Mouse (Mus musculus): ENCODE results near the gene Pbx4. TPM values are rescaled to one million over a fixed set of nuclear protein-coding genes. Genes with fewer than 3 reads are reported as not detected.

Gene Pbx4
- polyA plus RNA-seq, 1 experiment: 1.7 TPM

DNA sequence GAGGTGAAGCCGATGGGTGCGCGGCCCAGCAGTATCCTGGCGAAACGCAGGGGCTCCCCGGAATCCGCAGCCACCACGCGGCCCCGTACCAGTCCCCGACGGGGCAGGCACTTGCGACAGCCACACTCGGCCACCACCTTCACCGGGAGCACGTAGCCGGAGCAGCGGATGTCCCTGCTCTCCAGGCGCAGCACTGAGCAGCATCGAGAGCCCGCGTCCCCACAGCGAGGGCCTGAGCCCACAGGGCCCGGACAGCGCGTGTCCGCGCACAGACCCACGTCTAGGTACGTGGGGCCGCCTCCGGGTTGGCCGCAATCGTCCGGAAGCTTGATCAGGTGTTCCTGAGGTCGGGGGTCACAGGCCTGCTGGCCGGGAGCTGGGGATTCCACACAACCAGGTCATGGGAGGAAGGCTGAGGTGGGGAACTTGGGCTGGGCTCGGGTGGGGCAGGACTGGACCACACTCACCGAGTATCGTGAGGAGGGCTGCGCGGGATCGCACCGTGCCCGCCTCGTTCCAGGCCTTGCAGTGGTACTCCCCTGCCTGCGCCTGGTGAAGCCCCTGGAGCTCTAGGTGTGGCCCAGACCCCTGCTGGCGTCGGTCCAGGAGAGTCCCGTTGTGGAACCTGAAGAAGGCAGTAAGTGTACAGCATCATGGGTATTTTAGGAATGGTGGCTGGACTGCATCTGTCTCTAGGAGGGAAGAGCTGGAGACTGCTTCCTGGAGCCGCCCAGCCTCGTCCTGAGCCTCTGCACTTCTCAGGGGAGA, 50.7 kb downstream of the Pbx4 start:
- H3K27me3 ChIP-seq (ENCODE audit: control insufficient read depth, insufficient read depth, insufficient read length): peaks cover 4% of the 10 kb centered on the region
- no peak overlapping the region for H3K4me3 ChIP-seq
- TF ChIP-seq POLR2A (IDR thresholded peaks at IDR 0.05; ENCODE audit: insufficient read length, low read depth) (no peak), MAX (IDR thresholded peaks at IDR 0.05; ENCODE audit: low read depth) (no peak), MYOG (IDR thresholded peaks at IDR 0.05; ENCODE audit: control insufficient read depth in 1 of 3, insufficient read depth in 1 of 3, insufficient read length in 2 of 3, low read depth in 2 of 3) (no peak), E2F4 (IDR thresholded peaks at IDR 0.05; ENCODE audit: insufficient read depth) (no peak), TCF3 (IDR thresholded peaks at IDR 0.05; ENCODE audit: insufficient read length, low read depth) (no peak), TCF12 (IDR thresholded peaks at IDR 0.05; ENCODE audit: insufficient read depth, poor library complexity, severe bottlenecking) (no peak), USF1 (IDR thresholded peaks at IDR 0.05; ENCODE audit: low read depth) (no peak), POLR2AphosphoS2 (IDR thresholded peaks at IDR 0.05; ENCODE audit: insufficient read length, low read depth) (no peak), CEBPB (IDR thresholded peaks at IDR 0.05; ENCODE audit: insufficient read depth, poor library complexity, severe bottlenecking) (no peak), MYOD1 (IDR thresholded peaks at IDR 0.05; ENCODE audit: control insufficient read depth in 1 of 3, insufficient read length in 2 of 3, low read depth in 2 of 3) (no peak), REST (IDR thresholded peaks at IDR 0.05; ENCODE audit: insufficient read depth, insufficient read length) (no peak), SRF (IDR thresholded peaks at IDR 0.05; ENCODE audit: control insufficient read depth, insufficient read length, low read depth) (no peak)
- no peak overlapping the region for H3K4me2 ChIP-seq (ENCODE audit: low read depth)
- H3K79me2 ChIP-seq (ENCODE audit: control insufficient read depth, insufficient read depth): no peaks in the 10 kb centered on the region
- H3K36me3 ChIP-seq (ENCODE audit: control insufficient read depth, insufficient read depth): no peaks in the 10 kb centered on the region
- H3ac ChIP-seq (ENCODE audit: control insufficient read depth, insufficient read length): no peak overlapping the region

DNA sequence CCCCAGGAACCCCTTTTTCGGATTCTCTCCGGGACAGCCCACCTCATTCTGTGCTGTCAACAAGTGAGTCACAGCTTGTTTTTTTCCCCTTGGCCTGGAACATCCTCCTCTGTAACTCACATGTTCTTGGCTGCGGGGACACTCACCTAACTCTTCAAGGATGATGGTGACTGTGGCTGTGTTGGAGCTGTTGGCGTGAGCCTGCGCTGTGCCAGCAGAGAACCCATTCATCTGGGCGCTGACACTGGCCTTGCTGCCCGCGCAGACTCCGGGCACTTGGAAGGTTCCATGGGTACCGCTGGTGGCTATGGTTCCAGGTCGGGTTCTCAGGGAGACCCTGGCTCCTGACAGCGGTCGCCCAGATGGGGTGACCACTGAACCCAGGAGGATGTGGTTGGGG, 51.9 kb downstream of the Pbx4 start:
- no peak overlapping the region for H3ac ChIP-seq (ENCODE audit: control insufficient read depth, insufficient read length)
- H3K4me2 ChIP-seq (ENCODE audit: low read depth): no peak overlapping the region
- no peaks in the 10 kb centered on the region for H3K36me3 ChIP-seq (ENCODE audit: control insufficient read depth, insufficient read depth)
- H3K79me2 ChIP-seq (ENCODE audit: control insufficient read depth, insufficient read depth): no peaks in the 10 kb centered on the region
- H3K27me3 ChIP-seq (ENCODE audit: control insufficient read depth, insufficient read depth, insufficient read length): peaks cover 5% of the 10 kb centered on the region
- H3K4me3 ChIP-seq: no peak overlapping the region
- TF ChIP-seq USF1 (IDR thresholded peaks at IDR 0.05; ENCODE audit: low read depth) (no peak), MYOD1 (IDR thresholded peaks at IDR 0.05; ENCODE audit: control insufficient read depth in 1 of 3, insufficient read length in 2 of 3, low read depth in 2 of 3) (no peak), E2F4 (IDR thresholded peaks at IDR 0.05; ENCODE audit: insufficient read depth) (no peak), TCF12 (IDR thresholded peaks at IDR 0.05; ENCODE audit: insufficient read depth, poor library complexity, severe bottlenecking) (no peak), REST (IDR thresholded peaks at IDR 0.05; ENCODE audit: insufficient read depth, insufficient read length) (no peak), MAX (IDR thresholded peaks at IDR 0.05; ENCODE audit: low read depth) (no peak), CEBPB (IDR thresholded peaks at IDR 0.05; ENCODE audit: insufficient read depth, poor library complexity, severe bottlenecking) (no peak), MYOG (IDR thresholded peaks at IDR 0.05; ENCODE audit: control insufficient read depth in 1 of 3, insufficient read depth in 1 of 3, insufficient read length in 2 of 3, low read depth in 2 of 3) (no peak), TCF3 (IDR thresholded peaks at IDR 0.05; ENCODE audit: insufficient read length, low read depth) (no peak), POLR2AphosphoS2 (IDR thresholded peaks at IDR 0.05; ENCODE audit: insufficient read length, low read depth) (no peak), POLR2A (IDR thresholded peaks at IDR 0.05; ENCODE audit: insufficient read length, low read depth) (no peak), SRF (IDR thresholded peaks at IDR 0.05; ENCODE audit: control insufficient read depth, insufficient read length, low read depth) (no peak)

GRCm38 (mm10) chr8:69887289-69888243, 55.3 kb downstream of the Pbx4 start, which contains the start of gene Cilp2:
Gene Cilp2, minus strand, starts transcription at chr8:69887687.
- TF ChIP-seq E2F4 (IDR thresholded peaks at IDR 0.05; ENCODE audit: insufficient read depth) (no peak), POLR2AphosphoS2 (IDR thresholded peaks at IDR 0.05; ENCODE audit: insufficient read length, low read depth) (peak; percentile 45), TCF3 (IDR thresholded peaks at IDR 0.05; ENCODE audit: insufficient read length, low read depth) (no peak), MAX (IDR thresholded peaks at IDR 0.05; ENCODE audit: low read depth) (no peak), SRF (IDR thresholded peaks at IDR 0.05; ENCODE audit: control insufficient read depth, insufficient read length, low read depth) (no peak), POLR2A (IDR thresholded peaks at IDR 0.05; ENCODE audit: insufficient read length, low read depth) (no peak), USF1 (IDR thresholded peaks at IDR 0.05; ENCODE audit: low read depth) (no peak)
- Histone ChIP-seq H3K4me2 (ENCODE audit: low read depth) (peak within 1 kb of the TSS; percentile 30), H3K4me3 (no peak within 1 kb of the TSS), H3K36me3 (ENCODE audit: control insufficient read depth, insufficient read depth) (no peaks in the 10 kb centered on the region), H3ac (ENCODE audit: control insufficient read depth, insufficient read length) (no peak within 1 kb of the TSS), H3K79me2 (ENCODE audit: control insufficient read depth, insufficient read depth) (no peaks in the 10 kb centered on the region), H3K27me3 (ENCODE audit: control insufficient read depth, insufficient read depth, insufficient read length) (peaks cover 5% of the 10 kb centered on the region)

- Histone ChIP-seq H3ac (ENCODE audit: control insufficient read depth, insufficient read length) (no peak overlapping the region), H3K27me3 (ENCODE audit: control insufficient read depth, insufficient read depth, insufficient read length) (peaks cover 5% of the 10 kb centered on the region), H3K4me2 (ENCODE audit: low read depth) (peak overlapping the region; percentile 18), H3K79me2 (ENCODE audit: control insufficient read depth, insufficient read depth) (no peaks in the 10 kb centered on the region), H3K4me3 (no peak overlapping the region), H3K36me3 (ENCODE audit: control insufficient read depth, insufficient read depth) (no peaks in the 10 kb centered on the region)
- TF ChIP-seq POLR2AphosphoS2 (IDR thresholded peaks at IDR 0.05; ENCODE audit: insufficient read length, low read depth) (no peak), TCF12 (IDR thresholded peaks at IDR 0.05; ENCODE audit: insufficient read depth, poor library complexity, severe bottlenecking) (no peak), USF1 (IDR thresholded peaks at IDR 0.05; ENCODE audit: low read depth) (no peak), CEBPB (IDR thresholded peaks at IDR 0.05; ENCODE audit: insufficient read depth, poor library complexity, severe bottlenecking) (no peak), REST (IDR thresholded peaks at IDR 0.05; ENCODE audit: insufficient read depth, insufficient read length) (no peak), MAX (IDR thresholded peaks at IDR 0.05; ENCODE audit: low read depth) (no peak), TCF3 (IDR thresholded peaks at IDR 0.05; ENCODE audit: insufficient read length, low read depth) (no peak), SRF (IDR thresholded peaks at IDR 0.05; ENCODE audit: control insufficient read depth, insufficient read length, low read depth) (no peak), MYOD1 (IDR thresholded peaks at IDR 0.05; ENCODE audit: control insufficient read depth in 1 of 3, insufficient read length in 2 of 3, low read depth in 2 of 3) (no peak), E2F4 (IDR thresholded peaks at IDR 0.05; ENCODE audit: insufficient read depth) (no peak), POLR2A (IDR thresholded peaks at IDR 0.05; ENCODE audit: insufficient read length, low read depth) (no peak), MYOG (IDR thresholded peaks at IDR 0.05; ENCODE audit: control insufficient read depth in 1 of 3, insufficient read depth in 1 of 3, insufficient read length in 2 of 3, low read depth in 2 of 3) (no peak)
Measured at GRCm38 (mm10) chr8:69888244-69888866, 56.1 kb downstream of the Pbx4 start.

Data from myocyte (in vitro differentiated cells).